Mouse (Mus musculus) lung, postnatal 0 days (tissue): ENCODE results near the gene Stn1.

Source experiments
- CTCF ChIP-seq: IDR thresholded peaks from 2 replicates; pipeline ENCODE4 v1.5.1; 2016; ENCODE audit warnings: antibody characterized with exemption, mild to moderate bottlenecking
- EP300 ChIP-seq: IDR thresholded peaks from 2 replicates; pipeline ENCODE4 v1.6.1; 2016; ENCODE audit warnings: antibody characterized with exemption, mild to moderate bottlenecking, control low read depth

DNA sequence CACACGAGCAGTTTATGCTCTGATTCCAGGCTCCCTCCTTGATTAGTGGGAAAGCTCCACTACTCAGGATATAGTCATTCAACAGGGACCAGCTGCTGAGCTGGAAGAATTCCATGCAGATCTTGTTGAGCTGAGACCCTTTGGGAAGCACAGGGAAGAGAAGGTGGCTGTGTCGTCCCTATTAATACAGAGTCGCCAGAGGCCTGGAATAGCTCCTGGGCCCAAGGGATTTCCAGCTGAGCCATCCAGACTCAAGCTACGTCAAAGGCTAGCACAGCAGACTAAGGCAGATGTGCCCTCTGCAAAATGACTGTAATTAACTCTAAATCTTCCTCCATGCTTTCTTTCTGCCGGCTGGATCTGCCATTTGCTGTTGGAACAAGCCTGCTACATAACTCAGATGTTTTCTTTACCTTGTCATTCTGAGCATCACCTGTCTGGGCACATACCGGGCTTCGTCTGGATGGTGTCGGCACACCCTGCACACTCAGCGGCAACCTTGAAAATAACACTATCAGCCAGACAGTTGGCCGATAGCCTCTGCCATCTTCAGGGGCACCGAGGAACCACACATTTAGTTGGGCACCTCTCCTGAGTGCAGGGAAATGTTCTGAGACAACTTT lies 36.8 kb downstream of the Stn1 start:
- TF ChIP-seq CTCF (no peak), EP300 (no peak)
